Mouse (Mus musculus): Measurements from ENCODE around the gene Alox5.

DNA sequence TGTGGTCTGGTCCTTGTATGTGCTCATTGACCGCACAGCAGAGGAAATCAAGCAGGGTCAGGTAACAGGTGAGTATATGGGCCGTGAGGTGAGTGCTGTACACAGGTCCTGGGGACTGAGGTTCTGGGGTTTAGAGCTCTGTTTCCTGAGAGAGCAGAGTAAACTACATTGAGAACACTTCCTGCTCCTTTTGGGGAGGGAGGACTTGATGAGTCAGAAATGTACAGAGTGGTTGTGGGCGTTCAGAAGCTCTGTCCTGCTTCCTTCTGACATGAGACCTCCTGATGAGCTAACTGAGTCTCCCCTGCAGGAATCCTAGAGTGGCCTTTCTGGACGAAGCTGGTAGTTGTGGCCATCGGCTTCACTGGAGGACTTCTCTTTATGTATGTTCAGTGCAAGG is 55.3 kb downstream of the Alox5 start:
- no peak for TF ChIP-seq CTCF (IDR thresholded peaks at IDR 0.05)
- TF ChIP-seq POLR2A (IDR thresholded peaks at IDR 0.05; ENCODE audit: insufficient read depth, low read depth, low read length) = no peak
